Mouse (Mus musculus) neural tube, embryonic 13.5 days (tissue): ENCODE data around the gene Katnbl1. TPM values are rescaled to one million over a fixed set of nuclear protein-coding genes. Genes with fewer than 3 reads are reported as not detected.

Source experiments
- ATAC-seq: fragments of 200-750 bp; cut with Nextera tagmentation; 2 replicates; pipeline ENCODE4 v1.8.0; 2017; ENCODE audit warnings: low read depth, mild to moderate bottlenecking, moderate TSS enrichment, moderate library complexity
- H3K27ac ChIP-seq: fragments of 300-500 bp; sonication (generic); replicated peaks from 2 replicates; pipeline ENCODE4 v1.5.1; 2015; ENCODE audit warnings: moderate library complexity, mild to moderate bottlenecking, inconsistent platforms
- H3K27me3 ChIP-seq: fragments of 300-500 bp; sonication (generic); 2 replicates; pipeline ENCODE4 v1.6.1; 2015; ENCODE audit warnings: mild to moderate bottlenecking, inconsistent platforms
- H3K36me3 ChIP-seq: fragments of 300-500 bp; sonication (generic); 2 replicates; pipeline ENCODE4 v1.6.1; 2015; ENCODE audit warnings: mild to moderate bottlenecking, inconsistent platforms
- H3K4me1 ChIP-seq: fragments of 300-500 bp; sonication (generic); replicated peaks from 2 replicates; pipeline ENCODE4 v1.6.1; 2015; ENCODE audit warnings: inconsistent platforms
- H3K4me2 ChIP-seq: fragments of 300-500 bp; sonication (generic); 2 replicates; pipeline ENCODE4 v1.6.1; 2015; ENCODE audit warnings: inconsistent platforms, mild to moderate bottlenecking, moderate library complexity
- H3K4me3 ChIP-seq: fragments of 300-500 bp; sonication (generic); 2 replicates; pipeline ENCODE4 v1.5.1; 2015; ENCODE audit warnings: mild to moderate bottlenecking, inconsistent platforms
- H3K9ac ChIP-seq: fragments of 300-500 bp; sonication (generic); 2 replicates; pipeline ENCODE4 v1.6.1; 2015; ENCODE audit warnings: moderate library complexity, mild to moderate bottlenecking, inconsistent platforms
- H3K9me3 ChIP-seq: fragments of 300-500 bp; sonication (generic); 2 replicates; pipeline ENCODE4 v1.6.1; 2016; ENCODE audit warnings: inconsistent platforms
- WGBS: fragments of 180-500 bp; shearing (Covaris S2); methylation state at CpG from one replicate; pipeline ENCODE4 v1.1.7; 2015; 5-methylcytosine and 5-hydroxymethylcytosine counted together
- polyA plus RNA-seq: library from polyadenylated mRNA; unstranded; fragments of >200 nt; fragmentation: Nextera tagmentation; extraction: Ambion mirVana; gene quantifications from 2 replicates; pipeline ENCODE4 v1.2.1, GENCODE M21; 2015

The Katnbl1 gene
- 37.0 and 38.7 TPM in 2 replicates for polyA plus RNA-seq

DNA sequence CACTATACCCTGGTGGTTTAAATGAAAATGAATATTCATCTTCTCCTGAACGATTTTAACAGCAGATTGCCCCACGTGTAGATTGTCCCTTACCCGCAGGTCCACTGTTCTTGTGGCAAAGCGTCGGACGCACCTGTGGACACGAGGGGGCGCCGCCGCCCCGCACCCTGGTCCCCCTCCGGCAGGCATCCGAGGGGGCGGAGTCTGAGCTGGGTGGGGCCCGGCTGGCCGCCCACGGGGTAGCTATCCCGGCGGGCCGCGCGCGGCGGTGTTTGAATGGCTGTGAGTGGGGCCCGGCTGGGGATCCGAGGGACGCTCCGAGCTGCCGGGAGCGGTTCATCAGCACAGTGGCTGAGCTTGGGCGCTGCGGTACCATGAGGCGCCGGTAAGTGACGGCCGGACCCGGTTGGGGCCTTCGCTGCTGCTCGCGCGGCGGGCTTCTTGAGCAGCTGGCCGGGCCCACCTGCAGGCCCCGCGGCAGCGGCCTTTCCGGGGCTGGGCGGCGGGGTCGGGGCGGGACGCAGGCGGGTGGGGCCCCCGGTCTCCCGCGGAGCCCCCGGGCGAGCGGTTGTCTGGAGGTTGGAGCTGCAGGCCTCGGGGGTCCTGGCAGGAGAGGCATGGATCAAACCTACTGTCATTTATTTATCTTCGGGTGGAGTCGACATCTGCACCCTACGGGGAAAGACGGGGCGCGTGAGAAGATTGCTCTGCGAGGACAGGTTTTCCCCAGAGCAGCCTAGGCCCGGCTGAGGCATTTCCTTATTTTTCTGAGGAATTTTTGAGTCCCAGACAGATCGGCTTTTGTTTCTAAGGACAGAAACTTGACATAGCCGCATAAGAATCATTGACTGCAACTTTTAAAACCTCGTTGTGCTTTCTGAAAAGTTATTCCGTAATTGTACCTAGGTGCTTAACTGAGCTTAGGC is at the start of gene Katnbl1:
Katnbl1 (plus strand) TSS at position 239 of the 926 bp plus-strand sequence.
- ATAC-seq, result peak; percentile 99

DNA sequence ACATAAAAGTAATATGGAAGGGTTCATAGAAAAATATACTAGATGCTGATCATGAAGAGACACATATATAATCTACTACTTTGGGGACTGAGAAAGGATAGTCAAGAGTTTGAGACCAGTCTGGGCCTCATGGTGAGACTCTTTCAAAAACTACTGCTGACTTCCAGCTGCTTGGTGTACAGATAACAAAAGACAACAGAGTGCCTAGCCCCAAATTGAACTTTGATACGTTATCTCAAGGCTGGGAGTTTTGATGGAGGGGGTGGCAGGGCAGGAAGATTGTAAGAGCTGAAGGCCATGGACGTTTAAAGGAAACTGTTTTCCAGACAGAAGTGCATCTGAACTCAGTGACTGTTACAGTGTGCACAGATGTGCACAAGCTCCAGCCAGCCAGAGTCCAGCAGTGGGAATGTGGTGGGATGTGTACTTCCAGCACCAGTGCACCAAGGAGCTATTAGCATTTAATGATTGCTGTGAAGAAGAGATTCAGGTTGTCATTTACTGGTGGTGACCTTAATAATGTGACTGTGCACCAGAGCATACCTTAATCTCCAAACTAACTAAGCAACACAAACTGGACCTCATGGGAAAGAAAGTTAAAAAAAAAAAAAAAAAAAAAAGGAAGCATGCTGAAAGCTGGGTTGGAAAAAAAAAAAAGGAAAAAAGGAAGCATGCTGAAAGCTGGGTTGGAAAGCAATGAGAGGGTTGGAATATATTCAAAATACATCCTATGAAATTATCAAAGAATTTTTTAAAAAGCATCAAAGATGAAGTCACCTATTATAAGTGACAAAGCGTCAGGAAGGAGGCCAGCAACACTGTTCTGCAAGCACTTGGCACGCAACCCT is 46.7 kb upstream of the Katnbl1 start:
- H3K27ac ChIP-seq, result no peak overlapping the region
- H3K4me1 ChIP-seq, result no peaks in the 10 kb centered on the region
- H3K4me2 ChIP-seq, result no peak overlapping the region
- H3K9me3 ChIP-seq, result no peaks in the 10 kb centered on the region
- H3K36me3 ChIP-seq, result peaks cover 30% of the 10 kb centered on the region
- ATAC-seq, result no peak
- H3K27me3 ChIP-seq, result no peaks in the 10 kb centered on the region
- H3K9ac ChIP-seq, result no peak overlapping the region
- no peak overlapping the region for H3K4me3 ChIP-seq
- WGBS, result 73% methylated on average over 4 of the region's 4 CpGs

More for the DNA sequence above, at the start of gene Katnbl1:
- peak within 1 kb of the TSS; percentile 90 for H3K27ac ChIP-seq
- peak within 1 kb of the TSS; percentile 88 for H3K4me3 ChIP-seq
- H3K36me3 ChIP-seq, result no peaks in the 10 kb centered on the region
- no peaks in the 10 kb centered on the region for H3K9me3 ChIP-seq
- WGBS, result under 1% methylated on average over 72 of the region's 72 CpGs
- peaks cover 23% of the 10 kb centered on the region for H3K4me1 ChIP-seq
- H3K27me3 ChIP-seq, result peaks cover 12% of the 10 kb centered on the region
- peak within 1 kb of the TSS; percentile 95 for H3K9ac ChIP-seq
- peak within 1 kb of the TSS; percentile 63 for H3K4me2 ChIP-seq

DNA sequence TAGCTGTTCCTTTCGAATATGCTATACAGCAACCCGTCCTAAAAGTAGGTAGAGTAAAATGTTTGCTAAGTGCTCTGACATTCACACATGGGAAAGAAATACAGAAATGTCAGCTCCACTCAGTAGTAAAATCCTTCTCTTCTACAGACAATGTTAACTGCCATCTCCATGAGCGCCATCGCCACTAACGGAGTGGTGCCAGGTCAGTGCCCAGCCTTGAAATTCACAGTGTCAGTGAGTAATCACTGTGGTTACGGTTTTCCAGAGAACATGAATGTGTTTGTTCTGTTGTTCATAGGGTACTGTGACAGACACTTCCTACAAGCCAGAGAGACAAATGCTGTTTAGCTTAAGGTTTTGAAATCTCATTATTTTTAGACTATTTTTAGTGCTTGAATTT is 41.8 kb upstream of the Katnbl1 start:
- Histone ChIP-seq H3K4me2 (no peak overlapping the region), H3K9ac (no peak overlapping the region), H3K9me3 (no peaks in the 10 kb centered on the region), H3K4me1 (no peaks in the 10 kb centered on the region), H3K27me3 (no peaks in the 10 kb centered on the region), H3K27ac (no peak overlapping the region), H3K36me3 (peaks cover 65% of the 10 kb centered on the region), H3K4me3 (no peak overlapping the region)
- WGBS, result 93% methylated on average over 6 of the region's 6 CpGs
- ATAC-seq, result no peak

DNA sequence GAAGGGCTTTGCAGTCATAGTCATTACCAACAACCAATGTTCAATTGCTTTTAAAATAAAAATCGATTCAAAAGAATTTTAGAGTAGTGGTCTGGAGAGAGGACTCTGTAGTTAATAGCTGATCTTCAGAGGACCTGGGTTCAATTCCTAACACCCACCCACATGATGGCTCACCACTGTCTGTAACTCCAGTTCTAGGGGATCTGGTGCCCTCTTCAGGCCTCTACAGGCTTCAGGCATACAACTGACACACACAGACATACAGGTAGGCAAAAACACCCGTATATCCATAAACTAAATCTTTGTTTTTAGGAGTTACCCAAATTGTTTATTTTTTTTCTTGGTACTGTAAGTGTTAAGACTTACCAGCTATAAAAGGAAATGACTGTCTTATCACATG is 39.3 kb upstream of the Katnbl1 start:
- Histone ChIP-seq H3K4me2 (no peak overlapping the region), H3K36me3 (peaks cover 64% of the 10 kb centered on the region), H3K9me3 (no peaks in the 10 kb centered on the region), H3K9ac (no peak overlapping the region), H3K27ac (no peak overlapping the region), H3K27me3 (no peaks in the 10 kb centered on the region), H3K4me1 (no peaks in the 10 kb centered on the region), H3K4me3 (no peak overlapping the region)
- WGBS, result 91% methylated on average over 2 of the region's 2 CpGs
- no peak for ATAC-seq

DNA sequence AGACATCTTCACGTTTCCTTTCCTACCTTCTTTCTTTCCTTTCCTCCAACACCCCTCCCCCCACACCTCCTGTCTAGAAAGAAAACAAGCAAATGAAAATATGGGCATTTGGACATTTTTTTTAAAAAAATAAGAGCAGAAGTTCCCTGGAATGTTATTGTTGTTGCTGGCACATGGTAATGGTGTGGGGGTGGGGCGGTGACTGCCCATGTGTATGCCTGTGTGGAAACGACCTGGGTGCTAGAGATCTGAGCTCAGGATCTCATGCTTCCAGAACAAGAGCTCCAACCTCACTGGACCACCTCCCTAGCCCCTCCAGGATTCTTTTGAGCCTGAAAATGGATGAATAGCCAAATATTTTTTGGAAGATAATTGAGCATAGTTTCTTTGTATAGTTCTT is 37.9 kb upstream of the Katnbl1 start:
- Histone ChIP-seq H3K9me3 (no peaks in the 10 kb centered on the region), H3K9ac (no peak overlapping the region), H3K27me3 (no peaks in the 10 kb centered on the region), H3K4me3 (no peak overlapping the region), H3K4me2 (no peak overlapping the region), H3K36me3 (peaks cover 61% of the 10 kb centered on the region), H3K27ac (no peak overlapping the region), H3K4me1 (no peaks in the 10 kb centered on the region)
- ATAC-seq, result no peak
- 71% methylated on average over 3 of the region's 3 CpGs for WGBS

DNA sequence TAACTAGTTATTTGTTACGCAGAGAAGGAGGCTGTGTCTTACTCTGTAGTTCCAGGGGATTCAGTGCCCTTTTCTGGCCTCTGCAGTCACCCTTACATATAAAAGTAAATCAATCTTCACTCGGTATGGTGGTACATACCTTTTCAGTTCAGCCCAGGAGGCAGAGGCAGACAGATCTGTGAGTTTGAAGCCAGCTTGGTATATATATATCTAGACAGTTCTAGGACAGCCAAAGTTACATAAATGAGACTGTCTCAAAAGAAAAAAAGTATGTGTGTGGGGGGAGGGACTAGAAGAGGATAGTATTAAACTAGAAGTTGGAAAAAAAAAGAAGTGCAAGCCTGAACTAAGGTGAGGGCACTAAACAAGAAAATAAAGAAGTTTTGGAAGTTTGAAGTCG is 30.8 kb upstream of the Katnbl1 start:
- WGBS, result 86% methylated on average over 3 of the region's 3 CpGs
- no peaks in the 10 kb centered on the region for H3K27me3 ChIP-seq
- peaks cover 70% of the 10 kb centered on the region for H3K36me3 ChIP-seq
- H3K9ac ChIP-seq, result no peak overlapping the region
- ATAC-seq, result no peak
- H3K27ac ChIP-seq, result no peak overlapping the region
- no peaks in the 10 kb centered on the region for H3K4me1 ChIP-seq
- no peak overlapping the region for H3K4me2 ChIP-seq
- no peak overlapping the region for H3K4me3 ChIP-seq
- no peaks in the 10 kb centered on the region for H3K9me3 ChIP-seq

DNA sequence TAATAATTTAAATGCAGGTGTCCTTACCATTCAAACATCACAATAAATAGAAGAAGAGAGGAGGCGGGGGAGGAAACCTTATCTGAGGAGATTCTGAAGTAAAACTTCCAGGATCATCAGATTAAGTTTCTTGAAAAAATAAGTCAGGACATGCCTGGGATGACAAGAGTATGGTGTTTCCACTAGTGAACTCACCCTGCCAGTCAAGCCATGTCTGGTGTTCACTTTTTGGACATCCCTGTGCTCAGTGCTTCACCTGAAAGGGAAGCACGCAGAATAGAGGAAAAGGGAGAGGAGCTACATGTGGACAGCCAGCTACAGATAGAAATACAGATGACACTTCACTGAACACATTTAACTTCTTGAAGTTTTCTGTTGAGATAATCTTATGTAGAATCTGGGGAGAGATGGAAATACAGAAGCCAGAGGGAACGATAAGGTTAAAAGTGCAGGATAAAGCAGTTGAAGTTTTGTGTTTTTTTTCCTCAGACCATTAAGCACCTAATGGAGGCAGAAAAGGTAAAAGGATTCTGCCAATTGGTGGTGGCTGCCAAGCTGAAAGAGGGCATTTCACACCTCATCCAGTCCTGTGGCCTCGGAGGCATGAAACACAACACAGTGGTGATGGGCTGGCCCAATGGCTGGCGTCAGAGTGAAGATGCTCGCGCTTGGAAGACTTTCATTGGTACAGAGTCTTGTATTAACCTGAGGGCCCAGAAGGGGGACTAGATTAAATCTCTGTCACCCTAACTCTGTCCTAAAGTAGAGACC is 25.1 kb upstream of the Katnbl1 start:
- Histone ChIP-seq H3K4me2 (no peak overlapping the region), H3K9ac (no peak overlapping the region), H3K4me1 (no peaks in the 10 kb centered on the region), H3K36me3 (peaks cover 87% of the 10 kb centered on the region), H3K27me3 (no peaks in the 10 kb centered on the region), H3K9me3 (no peaks in the 10 kb centered on the region), H3K27ac (no peak overlapping the region), H3K4me3 (no peak overlapping the region)
- 90% methylated on average over 7 of the region's 7 CpGs for whole genome bisulfite sequencing
- ATAC-seq, result no peak

DNA sequence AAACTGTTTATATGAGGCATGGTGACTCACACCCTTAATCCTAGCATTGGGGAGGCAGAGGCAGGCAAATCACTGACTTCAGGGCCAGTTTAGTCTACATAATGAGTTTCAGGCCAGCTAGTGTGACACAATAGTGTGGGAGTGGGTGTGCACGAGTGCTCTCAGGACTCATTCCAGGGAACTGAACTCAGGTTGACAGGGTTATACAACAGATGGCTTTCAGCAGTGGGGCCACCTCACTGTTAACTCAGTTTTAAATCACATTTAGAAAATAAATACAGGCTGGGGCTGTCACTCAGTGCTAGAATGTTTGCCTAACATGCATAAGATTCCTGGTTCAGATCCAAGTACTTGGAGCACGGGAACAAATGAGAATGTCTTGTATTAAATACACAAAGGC is 19.4 kb upstream of the Katnbl1 start:
- WGBS, result 92% methylated on average over 2 of the region's 2 CpGs
- Histone ChIP-seq H3K9me3 (no peaks in the 10 kb centered on the region), H3K4me1 (no peaks in the 10 kb centered on the region), H3K27ac (no peak overlapping the region), H3K27me3 (no peaks in the 10 kb centered on the region), H3K4me2 (no peak overlapping the region), H3K4me3 (no peak overlapping the region), H3K9ac (no peak overlapping the region), H3K36me3 (peaks cover 93% of the 10 kb centered on the region)
- ATAC-seq, result no peak

DNA sequence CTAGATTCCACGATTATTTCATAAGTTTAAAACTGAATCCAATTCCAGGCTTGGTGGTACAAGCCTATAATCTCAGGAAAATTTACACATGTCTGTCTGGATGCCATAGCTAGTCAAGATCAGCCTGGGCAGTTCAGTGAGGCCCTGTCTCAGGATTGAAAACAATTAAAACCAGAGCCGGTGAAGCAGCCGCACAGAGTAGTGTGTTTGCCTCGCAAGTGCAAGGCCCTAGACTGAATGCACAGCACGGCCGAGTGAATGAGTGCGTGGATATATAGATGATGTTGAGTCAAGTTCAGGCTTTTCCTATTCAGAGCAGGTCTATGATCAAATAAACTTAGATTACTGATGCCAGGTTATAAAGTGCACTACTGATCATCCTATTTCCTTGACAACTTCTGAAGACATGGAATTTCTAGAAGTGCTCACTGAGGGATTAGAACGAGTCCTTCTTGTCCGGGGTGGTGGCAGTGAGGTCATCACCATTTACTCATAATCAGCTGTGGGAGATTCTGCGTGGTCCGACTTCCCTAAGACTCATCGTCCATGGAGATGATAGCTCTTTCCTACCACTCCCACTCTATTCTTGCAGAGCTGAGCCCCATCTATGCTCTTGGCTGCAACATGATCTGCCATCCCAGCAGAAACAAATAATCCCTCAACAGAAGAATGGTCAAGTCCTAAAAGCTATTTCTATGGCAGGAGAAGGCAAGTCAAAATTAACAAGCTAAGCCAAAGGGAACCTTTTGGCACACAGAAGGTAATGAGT is 18.8 kb upstream of the Katnbl1 start:
- ATAC-seq, result no peak
- no peak overlapping the region for H3K4me3 ChIP-seq
- no peak overlapping the region for H3K4me2 ChIP-seq
- H3K9ac ChIP-seq, result no peak overlapping the region
- no peaks in the 10 kb centered on the region for H3K9me3 ChIP-seq
- no peak overlapping the region for H3K27ac ChIP-seq
- 94% methylated on average over 12 of the region's 12 CpGs for WGBS
- peaks cover 91% of the 10 kb centered on the region for H3K36me3 ChIP-seq
- H3K4me1 ChIP-seq, result no peaks in the 10 kb centered on the region
- no peaks in the 10 kb centered on the region for H3K27me3 ChIP-seq

DNA sequence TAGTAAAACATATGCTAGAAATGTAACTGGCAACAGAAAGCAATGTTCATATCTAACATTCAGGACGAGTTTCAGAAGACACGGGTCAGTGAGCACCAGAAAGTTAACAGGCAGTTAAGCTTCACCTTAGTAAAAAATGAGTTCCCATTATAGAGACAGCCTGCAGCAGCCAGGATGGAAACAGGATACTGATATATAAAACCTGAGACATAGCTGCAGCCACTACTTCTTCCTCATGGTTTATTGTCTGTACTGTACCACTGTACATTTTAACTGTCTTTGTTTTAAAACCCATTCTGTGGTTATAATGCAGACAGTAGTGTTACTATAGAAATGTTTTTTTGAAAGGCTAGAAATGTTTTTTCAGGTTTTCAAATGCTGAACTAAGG is 18.2 kb upstream of the Katnbl1 start:
- H3K36me3 ChIP-seq, result peaks cover 87% of the 10 kb centered on the region
- no peaks in the 10 kb centered on the region for H3K9me3 ChIP-seq
- no peaks in the 10 kb centered on the region for H3K27me3 ChIP-seq
- no peak overlapping the region for H3K27ac ChIP-seq
- no peaks in the 10 kb centered on the region for H3K4me1 ChIP-seq
- no peak for ATAC-seq
- no peak overlapping the region for H3K4me2 ChIP-seq
- WGBS, result 85% methylated on average over 2 of the region's 2 CpGs
- no peak overlapping the region for H3K4me3 ChIP-seq
- H3K9ac ChIP-seq, result no peak overlapping the region

DNA sequence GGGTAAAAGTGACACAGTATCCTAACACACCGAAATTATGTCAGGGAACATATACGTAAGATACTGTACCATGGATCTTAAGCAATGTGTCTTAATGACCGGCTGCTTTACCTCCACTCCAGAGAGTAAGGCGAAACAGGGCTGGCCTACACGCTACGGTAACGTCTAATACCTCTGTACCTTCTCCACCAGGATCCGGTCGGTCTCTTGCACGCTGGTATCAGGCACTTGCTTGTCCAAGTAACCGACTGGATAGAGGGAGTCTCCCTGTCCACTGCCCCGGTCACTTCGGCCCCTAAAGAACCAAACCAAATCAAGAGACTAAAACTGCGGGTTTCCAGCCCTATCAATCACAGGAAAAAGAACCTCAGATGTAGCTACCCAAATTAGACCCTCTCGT is 11.8 kb upstream of the Katnbl1 start:
- ATAC-seq, result peak; percentile 54
- peak overlapping the region; percentile 89 for H3K4me2 ChIP-seq
- peak overlapping the region; percentile 86 for H3K4me3 ChIP-seq
- 21% methylated on average over 15 of the region's 15 CpGs for WGBS
- H3K9ac ChIP-seq, result peak overlapping the region; percentile 85
- H3K9me3 ChIP-seq, result no peaks in the 10 kb centered on the region
- no peaks in the 10 kb centered on the region for H3K27me3 ChIP-seq
- peaks cover 14% of the 10 kb centered on the region for H3K4me1 ChIP-seq
- H3K36me3 ChIP-seq, result peaks cover 24% of the 10 kb centered on the region
- peak overlapping the region; percentile 90; the same call in 1 of the 2 replicates for H3K27ac ChIP-seq
